Mouse (Mus musculus) megakaryocyte, embryonic 14.5 days (primary cell): ENCODE data around the gene Itgb2. TPM values are rescaled to one million over a fixed set of nuclear protein-coding genes. Genes with fewer than 3 reads are reported as not detected.

Experiments used
- H3K27me3 ChIP-seq: replicated peaks from 2 replicates; pipeline ENCODE3; 2012; ENCODE audit warnings: inconsistent platforms
- H3K36me3 ChIP-seq: replicated peaks from 2 replicates; pipeline ENCODE3; 2012; ENCODE audit warnings: low read length, inconsistent platforms, mixed read lengths
- H3K4me1 ChIP-seq: 2 replicates; pipeline ENCODE4 v1.6.1; 2012; ENCODE audit warnings: inconsistent platforms
- H3K4me3 ChIP-seq: replicated peaks from 2 replicates; pipeline ENCODE3; 2012; ENCODE audit warnings: moderate library complexity, mild to moderate bottlenecking, inconsistent platforms
- H3K9me3 ChIP-seq: 2 replicates; pipeline ENCODE4 v1.6.1; 2012; ENCODE audit warnings: inconsistent platforms
- FLI1 ChIP-seq: IDR thresholded peaks from 2 replicates; pipeline ENCODE4 v1.6.1; 2012; ENCODE audit warnings: low read length, inconsistent platforms, mixed read lengths
- GATA1 ChIP-seq: IDR thresholded peaks from 3 replicates; pipeline ENCODE4 v1.6.1; 2012; ENCODE audit warnings: mixed read lengths, low read length, inconsistent platforms, borderline replicate concordance
- polyA plus RNA-seq: library from polyadenylated mRNA; stranded (reverse); fragments of >175 nt; gene quantifications from 2 replicates; pipeline ENCODE4 v1.2.3, GENCODE M21; 2012; ENCODE audit warnings: low replicate concordance; ENCODE audit not compliant: insufficient read depth

Itgb2 gene
- polyA plus RNA-seq, 1 experiment = 120 TPM

DNA sequence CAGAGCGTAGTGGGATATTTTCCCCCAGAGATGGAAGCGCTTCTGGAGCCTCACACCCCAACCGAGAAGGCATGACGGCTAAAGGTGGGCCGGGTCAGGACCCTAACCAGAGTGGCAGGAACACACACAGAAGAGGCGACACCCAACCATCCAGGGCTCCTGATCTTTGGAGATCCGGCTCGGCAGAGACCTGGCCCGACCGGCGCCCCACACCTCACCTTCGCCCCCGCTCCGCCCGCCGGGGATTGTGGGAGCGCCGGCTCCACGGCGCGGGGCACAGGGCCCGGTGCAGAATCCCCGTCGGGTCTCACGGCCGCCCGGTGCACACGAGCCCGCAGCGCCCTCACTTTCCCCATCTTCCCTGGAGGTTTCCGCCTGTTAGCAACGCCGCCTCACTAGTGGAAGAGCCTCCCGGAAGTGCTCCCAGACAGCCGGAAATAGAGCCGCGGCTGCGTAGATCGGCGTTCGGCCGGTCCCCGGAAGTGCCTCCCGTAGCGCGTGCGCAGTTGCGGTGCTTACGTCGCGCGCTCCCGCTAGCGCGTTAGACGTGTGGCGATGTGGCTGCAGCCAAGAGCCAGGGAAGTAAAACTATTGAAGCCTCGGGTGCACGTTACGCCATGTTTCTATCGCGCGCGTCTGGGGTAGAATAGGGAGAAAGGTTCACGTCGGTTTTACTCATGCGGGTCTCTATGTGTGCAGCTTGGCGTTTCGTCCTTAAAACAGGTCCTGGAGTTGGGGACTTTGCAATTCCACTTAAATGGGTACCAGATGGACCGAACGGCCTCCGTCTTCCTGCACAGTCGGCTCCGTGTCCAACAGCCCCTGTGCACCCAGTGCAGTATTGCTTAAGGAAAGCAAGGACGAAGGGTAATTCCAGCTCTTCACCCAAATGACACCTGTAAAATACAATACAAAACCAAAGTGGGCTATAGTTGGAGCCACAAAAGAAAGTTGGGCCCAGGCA is 14.4 kb upstream of the Itgb2 start, which contains the start of gene Fam207a:
Gene Fam207a, minus strand, starts transcription at position 401 of the 964 bp plus-strand sequence.
- peaks cover 44% of the 10 kb centered on the region for H3K36me3 ChIP-seq
- H3K4me1 ChIP-seq = peaks cover 85% of the 10 kb centered on the region
- H3K4me3 ChIP-seq = peak within 1 kb of the TSS; percentile 95
- no peaks in the 10 kb centered on the region for H3K27me3 ChIP-seq
- TF ChIP-seq GATA1 (no peak), FLI1 (peak; percentile 96)
- peaks cover 6% of the 10 kb centered on the region for H3K9me3 ChIP-seq

- peaks cover 36% of the 10 kb centered on the region for H3K36me3 ChIP-seq
- H3K9me3 ChIP-seq = peaks cover 6% of the 10 kb centered on the region
- H3K27me3 ChIP-seq = no peaks in the 10 kb centered on the region
- H3K4me1 ChIP-seq = peaks cover 82% of the 10 kb centered on the region
- TF ChIP-seq GATA1 (no peak), FLI1 (no peak)
- H3K4me3 ChIP-seq = peak overlapping the region; percentile 95
Measured at GRCm38 (mm10) chr10:77516379-77516951, 13.6 kb upstream of the Itgb2 start.

DNA sequence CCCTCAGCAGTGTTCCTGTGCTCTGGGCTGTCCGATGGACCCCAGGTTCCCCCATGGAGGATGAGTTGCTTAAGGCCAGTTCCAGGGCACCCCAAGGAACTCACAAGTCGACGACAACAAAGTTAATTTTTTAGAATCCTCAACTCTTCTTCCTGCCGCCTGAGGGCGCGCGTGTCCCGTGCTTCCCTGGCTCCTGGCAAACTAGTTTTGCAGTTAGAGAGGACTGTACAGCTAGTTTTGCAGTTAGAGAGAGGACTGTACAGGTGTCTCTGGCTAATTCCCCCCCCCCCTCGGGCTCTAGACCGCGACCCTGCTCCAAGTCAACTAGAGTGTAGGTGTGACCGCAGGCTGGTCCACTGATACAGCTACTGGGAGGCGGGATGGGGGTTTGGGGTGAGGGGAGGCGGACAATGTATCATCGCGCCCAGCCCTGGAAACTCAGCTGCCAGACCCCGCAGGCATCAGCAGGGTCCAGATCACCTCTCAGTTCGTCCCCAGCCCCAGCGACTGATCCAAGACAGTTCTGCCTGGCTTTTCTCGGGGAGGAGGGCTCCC is 12.9 kb upstream of the Itgb2 start:
- Histone ChIP-seq H3K27me3 (no peaks in the 10 kb centered on the region), H3K36me3 (peaks cover 30% of the 10 kb centered on the region), H3K4me3 (peak overlapping the region; percentile 72), H3K4me1 (peaks cover 82% of the 10 kb centered on the region), H3K9me3 (peaks cover 6% of the 10 kb centered on the region)
- TF ChIP-seq GATA1 (no peak), FLI1 (no peak)

- no peaks in the 10 kb centered on the region for H3K27me3 ChIP-seq
- H3K9me3 ChIP-seq = peaks cover 6% of the 10 kb centered on the region
- H3K4me3 ChIP-seq = no peak overlapping the region
- peaks cover 23% of the 10 kb centered on the region for H3K36me3 ChIP-seq
- peaks cover 83% of the 10 kb centered on the region for H3K4me1 ChIP-seq
- TF ChIP-seq FLI1 (no peak), GATA1 (no peak)
Measured at GRCm38 (mm10) chr10:77517801-77518200, 12.3 kb upstream of the Itgb2 start.

DNA sequence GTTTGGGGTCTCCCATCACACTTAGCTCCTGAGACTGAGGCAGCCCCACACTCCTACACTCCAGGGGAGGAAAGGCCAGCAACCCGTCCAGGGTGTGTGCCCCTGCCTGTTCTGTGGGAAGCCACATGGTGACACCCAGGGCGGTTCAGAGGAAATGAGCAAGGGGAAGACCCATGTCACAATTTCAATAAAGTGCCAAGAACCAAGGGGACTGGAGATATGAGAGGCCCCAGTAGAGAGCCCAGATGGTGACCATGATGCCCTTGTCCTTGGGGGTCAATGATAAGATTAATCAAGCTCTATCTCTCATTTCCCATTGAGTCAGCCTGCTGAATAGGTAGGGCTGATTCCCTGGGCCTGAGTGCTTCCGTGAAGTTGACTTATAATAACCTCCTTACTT is 10.9 kb upstream of the Itgb2 start:
- Histone ChIP-seq H3K9me3 (peaks cover 6% of the 10 kb centered on the region), H3K4me1 (peaks cover 90% of the 10 kb centered on the region), H3K36me3 (peaks cover 10% of the 10 kb centered on the region), H3K27me3 (no peaks in the 10 kb centered on the region), H3K4me3 (no peak overlapping the region)
- no peak for TF ChIP-seq FLI1
- no peak for TF ChIP-seq GATA1

- Histone ChIP-seq H3K36me3 (peaks cover 6% of the 10 kb centered on the region), H3K9me3 (peaks cover 6% of the 10 kb centered on the region), H3K4me3 (no peak overlapping the region), H3K27me3 (no peaks in the 10 kb centered on the region), H3K4me1 (peaks cover 92% of the 10 kb centered on the region)
- TF ChIP-seq GATA1 = no peak
- TF ChIP-seq FLI1 = no peak
Measured at GRCm38 (mm10) chr10:77520497-77520896, 9.6 kb upstream of the Itgb2 start.

DNA sequence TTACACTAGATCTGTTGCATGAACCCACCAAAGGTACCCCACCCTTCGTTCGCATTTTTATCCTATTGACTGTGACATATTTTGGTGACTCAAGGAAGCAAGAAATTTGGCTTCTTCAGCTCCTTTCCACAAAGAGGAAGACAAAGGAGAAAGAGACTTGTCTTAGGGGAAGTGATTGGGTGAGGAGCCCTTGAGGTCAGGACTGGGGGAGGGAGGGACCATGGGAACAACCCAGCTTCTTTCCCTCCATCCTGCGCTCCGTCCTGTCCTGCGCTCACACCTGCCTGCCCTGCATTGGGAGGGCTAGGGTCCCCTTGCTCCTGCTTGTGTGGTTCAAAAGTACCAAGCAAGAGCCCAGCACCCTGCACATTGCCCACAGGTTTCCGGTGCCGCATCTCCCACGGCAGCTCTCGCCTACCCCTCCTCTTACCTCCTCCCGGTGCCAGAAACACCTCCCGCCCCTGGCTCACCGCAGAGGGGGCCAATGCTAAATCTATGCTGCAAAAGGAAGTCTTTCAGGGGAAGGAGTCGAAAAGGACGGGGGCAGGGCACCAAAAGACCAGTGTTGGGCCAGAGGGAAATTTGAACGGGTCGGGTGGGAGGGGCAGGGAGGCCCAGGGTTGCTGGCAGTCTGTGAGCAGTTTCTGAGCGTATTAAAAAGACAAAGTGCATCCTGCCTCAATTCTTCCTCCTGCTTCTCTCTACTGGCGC is 7.9 kb upstream of the Itgb2 start:
- peak overlapping the region; percentile 91 for H3K4me3 ChIP-seq
- H3K27me3 ChIP-seq = no peaks in the 10 kb centered on the region
- TF ChIP-seq FLI1 (no peak), GATA1 (no peak)
- peaks cover 6% of the 10 kb centered on the region for H3K9me3 ChIP-seq
- H3K36me3 ChIP-seq = peaks cover 6% of the 10 kb centered on the region
- H3K4me1 ChIP-seq = peaks cover 92% of the 10 kb centered on the region

DNA sequence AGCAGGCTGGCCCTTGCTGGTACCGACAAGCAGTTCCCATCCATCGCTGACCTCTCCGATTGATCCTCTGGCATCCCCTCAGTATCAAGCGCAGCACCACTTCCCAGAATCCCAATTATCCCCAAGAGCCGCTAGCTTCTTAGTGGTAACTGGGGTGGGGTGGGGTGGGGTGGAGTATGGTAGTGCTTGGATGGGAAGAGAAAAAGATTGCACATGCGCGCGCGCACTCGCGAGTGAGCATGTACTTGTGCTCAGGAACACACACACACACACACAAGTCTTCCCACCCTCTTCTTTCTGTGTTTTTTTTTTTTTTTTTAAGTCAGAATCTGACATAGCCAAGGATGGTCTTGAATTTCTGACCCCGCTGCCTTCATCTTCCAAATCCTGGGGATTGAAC is 7.3 kb upstream of the Itgb2 start:
- H3K36me3 ChIP-seq = peaks cover 6% of the 10 kb centered on the region
- peaks cover 6% of the 10 kb centered on the region for H3K9me3 ChIP-seq
- peak overlapping the region; percentile 91 for H3K4me3 ChIP-seq
- no peaks in the 10 kb centered on the region for H3K27me3 ChIP-seq
- H3K4me1 ChIP-seq = peaks cover 92% of the 10 kb centered on the region
- TF ChIP-seq GATA1 (no peak), FLI1 (no peak)

- H3K9me3 ChIP-seq = peaks cover 6% of the 10 kb centered on the region
- peaks cover 90% of the 10 kb centered on the region for H3K4me1 ChIP-seq
- peaks cover 6% of the 10 kb centered on the region for H3K36me3 ChIP-seq
- no peaks in the 10 kb centered on the region for H3K27me3 ChIP-seq
- no peak for TF ChIP-seq FLI1
- peak overlapping the region; percentile 91 for H3K4me3 ChIP-seq
Measured at GRCm38 (mm10) chr10:77523321-77523720, 6.7 kb upstream of the Itgb2 start.
